Mouse (Mus musculus) C2C12 (cell line): ENCODE results near the gene Narfl.

ENCODE experiments used
- CEBPB ChIP-seq: IDR thresholded peaks from one replicate; pipeline ENCODE4 v1.6.1; 2011; ENCODE audit warnings: low read depth, mild to moderate bottlenecking, control low read depth, moderate library complexity
- CTCF ChIP-seq: IDR thresholded peaks from one replicate; pipeline ENCODE4 v1.5.1; 2011; ENCODE audit not compliant: control insufficient read depth, insufficient read depth, insufficient read length
- FOSL1 ChIP-seq: IDR thresholded peaks from one replicate; pipeline ENCODE4 v1.8.0; 2011; ENCODE audit warnings: mild to moderate bottlenecking, low read length; ENCODE audit not compliant: poor library complexity, insufficient read depth, severe bottlenecking
- MAX ChIP-seq: IDR thresholded peaks from one replicate; pipeline ENCODE4 v1.6.1; 2011; ENCODE audit warnings: mild to moderate bottlenecking, control low read depth
- USF1 ChIP-seq: IDR thresholded peaks from one replicate; pipeline ENCODE4 v1.6.1; 2011; ENCODE audit warnings: low read depth, mild to moderate bottlenecking, control low read depth, moderate library complexity

- TF ChIP-seq FOSL1, result no peak
- no peak for TF ChIP-seq CTCF
- TF ChIP-seq USF1, result no peak
- TF ChIP-seq MAX, result peak; percentile 68
- no peak for TF ChIP-seq CEBPB
Observed at GRCm38 (mm10) chr17:25813471-25813870, 39.9 kb downstream of the Narfl start.
